Mouse (Mus musculus) lung, adult 2 months (tissue): ENCODE measurements at regions not wholly inside any gene's neighbourhood (a gene's known extent, or its start where the extent isn't known, plus 50 kb on each side); places are given as distances from the start of the nearest gene placed in this dataset.

Experiments used
- DNase-seq: peaks from one replicate; pipeline ENCODE4 v3.0.0; 2022
- H3K4me1 ChIP-seq: fragments of 200-500 bp; 2 replicates; pipeline ENCODE4 v1.6.1; 2011; ENCODE audit warnings: low read length; ENCODE audit not compliant: control insufficient read depth, insufficient read depth
- H3K4me3 ChIP-seq: fragments of 200-500 bp; replicated peaks from 2 replicates; pipeline ENCODE3; 2011; ENCODE audit warnings: low read depth, mild to moderate bottlenecking, control low read depth, low read length; ENCODE audit errors: extremely low read depth
- CTCF ChIP-seq: fragments of 200-500 bp; IDR thresholded peaks from 2 replicates; pipeline ENCODE4 v1.5.1; 2011; ENCODE audit warnings: mild to moderate bottlenecking, low read length, control low read depth; ENCODE audit not compliant: insufficient read depth
- POLR2A ChIP-seq: fragments of 200-500 bp; IDR thresholded peaks from 2 replicates; pipeline ENCODE4 v1.6.1; 2011; ENCODE audit warnings: low read depth, mild to moderate bottlenecking, control low read depth, low read length, borderline replicate concordance; ENCODE audit errors: extremely low read depth
- WGBS: fragments of 180-500 bp; shearing (Covaris S2); methylation state at CpG from one replicate; pipeline ENCODE4 v1.1.7; 2018; 5-methylcytosine and 5-hydroxymethylcytosine counted together

DNA sequence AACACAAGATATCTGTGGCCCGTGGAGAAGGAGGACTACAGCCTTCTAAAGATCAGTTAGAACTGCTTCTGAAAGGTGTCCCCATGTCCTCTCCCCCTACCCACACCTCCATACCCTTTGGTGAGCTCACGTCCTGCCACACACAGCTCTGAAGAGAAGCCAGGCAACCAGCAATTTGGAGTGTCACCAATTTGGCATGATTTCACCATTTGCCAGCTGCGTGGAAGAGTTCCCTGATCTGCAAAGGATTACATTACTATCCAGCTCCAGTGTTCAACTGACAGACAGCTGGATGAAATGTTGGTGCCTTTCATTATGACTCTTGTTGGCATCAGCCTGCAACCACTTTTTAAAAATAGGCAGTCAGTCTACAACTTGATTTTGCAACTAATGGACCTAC is 92.8 kb upstream of the Slc24a5 start:
- WGBS = 44% methylated on average over 3 of the region's 3 CpGs

DNA sequence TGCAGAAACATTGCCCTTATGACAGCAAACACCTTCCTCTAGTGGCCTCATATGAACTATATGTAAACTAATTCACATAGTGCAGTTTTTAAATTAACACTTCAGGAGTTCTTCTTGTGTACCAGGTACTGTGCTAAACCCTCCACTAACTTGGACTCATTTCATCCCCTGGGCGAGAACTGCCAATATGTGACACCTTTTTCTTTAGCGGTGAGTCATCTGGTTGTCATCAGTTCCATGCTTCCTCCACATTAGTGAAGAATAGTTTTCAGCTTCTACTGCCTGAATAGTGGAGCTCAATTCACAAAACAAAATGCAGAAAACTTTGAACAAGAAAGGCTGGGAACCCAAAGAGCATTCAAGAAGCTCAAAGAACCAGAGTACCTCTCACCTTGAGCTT is 76.9 kb upstream of the Slc24a5 start:
- WGBS = 95% methylated on average over 2 of the region's 2 CpGs
- no peak for TF ChIP-seq POLR2A
- TF ChIP-seq CTCF = no peak
- no peak overlapping the region for H3K4me3 ChIP-seq
- DNase-seq = no peak
- H3K4me1 ChIP-seq = no peaks in the 10 kb centered on the region

More for the DNA sequence above, 92.8 kb upstream of the Slc24a5 start:
- no peak for TF ChIP-seq CTCF
- TF ChIP-seq POLR2A = no peak
- no peaks in the 10 kb centered on the region for H3K4me1 ChIP-seq
- H3K4me3 ChIP-seq = no peak overlapping the region
- no peak for DNase-seq

DNA sequence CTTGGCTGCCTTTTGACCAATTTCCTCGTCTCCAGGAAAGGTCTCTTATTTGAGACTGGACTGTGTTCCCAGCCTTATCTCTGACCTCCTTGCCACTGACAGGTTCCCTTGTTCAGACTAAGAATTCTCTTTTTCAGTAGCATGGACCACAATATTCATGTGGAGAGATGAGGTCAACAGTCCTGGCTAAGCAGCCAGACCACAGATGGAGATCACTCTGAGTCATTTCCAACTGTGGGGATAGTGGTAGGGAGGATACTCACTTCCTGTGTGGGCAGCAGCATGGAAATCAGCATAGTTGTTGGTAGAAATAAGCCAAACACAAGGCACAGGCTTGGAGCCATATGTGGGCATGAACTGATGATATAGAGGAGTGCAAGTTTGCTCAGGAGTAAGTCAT is 52.9 kb upstream of the Slc24a5 start:
- TF ChIP-seq CTCF (no peak), POLR2A (no peak)
- no peak for DNase-seq

DNA sequence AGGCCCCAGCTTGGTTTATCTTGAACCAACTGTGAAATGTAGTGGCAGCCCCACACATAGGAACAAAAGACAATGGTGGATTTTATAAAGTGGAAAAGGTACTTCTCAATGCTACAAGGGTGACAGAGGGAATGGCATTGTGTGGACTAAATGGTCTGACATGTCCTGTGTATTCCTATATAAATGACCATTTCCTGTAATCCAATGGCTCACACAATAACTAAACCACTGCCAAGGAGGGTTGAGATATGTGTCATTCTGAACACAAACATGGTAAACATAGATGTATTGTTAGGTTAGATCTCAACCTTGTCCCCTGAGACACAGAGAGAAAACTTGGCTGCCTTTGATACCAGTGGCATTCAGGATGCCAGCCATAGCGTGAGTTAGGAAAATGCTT is 51.0 kb upstream of the Slc24a5 start:
- no peak overlapping the region for H3K4me3 ChIP-seq
- no peak for DNase-seq
- no peaks in the 10 kb centered on the region for H3K4me1 ChIP-seq
- 59% methylated on average over 1 of the region's 1 CpGs for WGBS
- no peak for TF ChIP-seq CTCF
- no peak for TF ChIP-seq POLR2A

More for the DNA sequence above, 52.9 kb upstream of the Slc24a5 start:
- no peak overlapping the region for H3K4me3 ChIP-seq
- WGBS = 39% methylated on average over 1 of the region's 1 CpGs
- no peaks in the 10 kb centered on the region for H3K4me1 ChIP-seq
